23 mouse cellular contexts compared by ENCODE assay signal in the genomic region with DNA sequence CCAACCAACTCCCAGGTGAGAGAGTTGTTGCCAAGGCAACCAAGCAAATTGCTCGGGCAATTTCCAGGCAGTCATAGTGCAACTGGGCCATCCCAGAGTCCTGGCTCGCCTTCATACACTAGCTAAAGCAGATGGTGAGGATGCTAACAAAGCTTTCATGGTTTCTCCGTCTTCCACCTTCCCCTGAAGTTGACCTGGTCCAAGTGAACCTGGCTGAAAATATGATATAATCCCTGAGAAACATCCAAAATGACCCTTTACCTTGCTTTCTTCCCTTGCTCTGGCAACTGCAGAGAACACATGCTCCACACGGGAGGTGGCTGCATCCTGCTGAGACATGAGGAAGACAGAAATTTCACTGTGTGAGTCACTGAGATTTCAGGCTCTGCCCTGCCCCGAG.
DNase-seq lines count a peak whose midpoint lies in the region; ATAC-seq and TF ChIP-seq lines count a peak whose summit lies in the region.
"Had no signal": no experiment of that assay in that cellular context is flagged by ENCODE, and none has a peak within 500 bp of the region (broad histone marks: within the 10 kb centered on the region; RNA-seq: fewer than 3 reads in every experiment).

No protein-coding gene starts in this region.

- H3K9me3 ChIP-seq in intestine, embryonic 16.5 days (ENCODE audit: control insufficient read depth, low read length) = no peaks in the 10 kb centered on the region
- H3K9me3 ChIP-seq: forebrain, embryonic 10.5 days; heart, embryonic 12.5 days; limb, embryonic 12.5 days; midbrain, embryonic 13.5 days had no signal

- H3K27ac ChIP-seq in left cerebral cortex, adult 2 months = peak overlapping the region; percentile 73
- H3K27ac ChIP-seq in intestine, embryonic 16.5 days (ENCODE audit: low read length) = no peak overlapping the region
- H3K27ac ChIP-seq: forebrain, embryonic 10.5 days; kidney, postnatal 0 days; limb, embryonic 12.5 days; midbrain, embryonic 13.5 days had no signal

- no peak for TF ChIP-seq CTCF in left cerebral cortex, adult 2 months (IDR thresholded peaks at IDR 0.05)

- no peak for DNase-seq in left cerebral cortex, adult 2 months (ENCODE audit: extremely low spot score in 1 of 2, low spot score in 2 of 2)
- DNase-seq in left cerebral cortex, adult 8-10 months (ENCODE audit: low spot score in 2 of 2) = no peak
- DNase-seq in brain, adult 2 months (ENCODE audit: low read depth, low spot score) = peak; percentile 87
- peak; percentile 61 to 68 for DNase-seq in cerebellum, adult 18-20 months
- peak; percentile 59 to 76 for DNase-seq in cerebellum, postnatal 14 days
- DNase-seq in kidney, adult 9 months = no peak
- DNase-seq: adrenal gland, postnatal 25 days; gastrocnemius, postnatal 25 days; heart, adult 18-20 months; heart, postnatal 14 days; kidney, adult 18-20 months; lung, adult 18-20 months; spleen, adult 18-20 months had no signal

- no peaks in the 10 kb centered on the region for H3K4me1 ChIP-seq in intestine, embryonic 16.5 days (ENCODE audit: control insufficient read depth, insufficient read depth, low read length)
- H3K4me1 ChIP-seq: forebrain, embryonic 10.5 days; limb, embryonic 12.5 days had no signal

- no peaks in the 10 kb centered on the region for H3K36me3 ChIP-seq in intestine, embryonic 16.5 days (ENCODE audit: control insufficient read depth, insufficient read depth, low read length)
- H3K36me3 ChIP-seq: forebrain, embryonic 10.5 days; heart, embryonic 12.5 days; limb, embryonic 12.5 days; midbrain, embryonic 13.5 days had no signal

- ATAC-seq in intestine, embryonic 16.5 days = no peak
- ATAC-seq: CD4-positive, CD25-positive, alpha-beta regulatory T cell, adult 4 months; forebrain, embryonic 16.5 days; midbrain, embryonic 13.5 days had no signal

- no peaks in the 10 kb centered on the region for H3K27me3 ChIP-seq in intestine, embryonic 16.5 days (replicated peaks; ENCODE audit: control insufficient read depth, insufficient read depth, low read length)
- H3K27me3 ChIP-seq: heart, embryonic 12.5 days; limb, embryonic 12.5 days; midbrain, embryonic 13.5 days had no signal

- 80% methylated on average over 5 of the region's 5 CpGs for WGBS in intestine, embryonic 16.5 days

- H3K9ac ChIP-seq in intestine, embryonic 16.5 days (ENCODE audit: low read depth, low read length) = no peak overlapping the region
- H3K9ac ChIP-seq: heart, embryonic 12.5 days; limb, embryonic 12.5 days; midbrain, embryonic 13.5 days had no signal

- no peak overlapping the region for H3K4me3 ChIP-seq in left cerebral cortex, adult 2 months
- H3K4me3 ChIP-seq in intestine, embryonic 16.5 days (ENCODE audit: low read length) = no peak overlapping the region
- H3K4me3 ChIP-seq: forebrain, embryonic 10.5 days; heart, embryonic 12.5 days; limb, embryonic 12.5 days; midbrain, embryonic 13.5 days; myocyte had no signal

- intact Hi-C loops in left cerebral cortex, adult 2 months (cut with DNase I) = no loop called here

- H3K4me2 ChIP-seq in intestine, embryonic 16.5 days (ENCODE audit: low read depth, low read length) = no peak overlapping the region
- H3K4me2 ChIP-seq: heart, embryonic 12.5 days; limb, embryonic 12.5 days; liver, embryonic 11.5 days; midbrain, embryonic 13.5 days had no signal

Comparison
In these comparisons a context has a peak if more than half of its experiments do, and no peak if none do; other contexts are left out.
1. DNase-seq: peak in brain, adult 2 months (single experiment), cerebellum, adult 18-20 months (2 of 2) and cerebellum, postnatal 14 days (2 of 2); none in left cerebral cortex, adult 2 months (0 of 2), left cerebral cortex, adult 8-10 months (0 of 2) and kidney, adult 9 months (single experiment).